Mouse (Mus musculus) limb, embryonic 12.5 days (tissue): ENCODE measurements around the gene Duoxa1. TPM values are rescaled to one million over a fixed set of nuclear protein-coding genes. Genes with fewer than 3 reads are reported as not detected.
A peak's percentile ranks its signal among the peaks of the same experiment; 100 is the strongest.
"Not testable (repeated sequence)": the region's sequence is repeated elsewhere in the genome, so short reads cannot be mapped to it uniquely, and the experiment has no call there.

Source experiments
- ATAC-seq: fragments of 200-750 bp; cut with Nextera tagmentation; 2 replicates; pipeline ENCODE4 v1.8.0; 2017; ENCODE audit warnings: low read depth, moderate TSS enrichment; ENCODE audit not compliant: insufficient number of reproducible peaks, insufficient read depth, low FRiP score, low TSS enrichment
- H3K27ac ChIP-seq: fragments of 300-500 bp; sonication (generic); 2 replicates; pipeline ENCODE4 v1.5.1; 2016; ENCODE audit warnings: mild to moderate bottlenecking, moderate library complexity
- H3K27me3 ChIP-seq: fragments of 300-500 bp; sonication (generic); 2 replicates; pipeline ENCODE4 v1.6.1; 2016; ENCODE audit warnings: mild to moderate bottlenecking, moderate library complexity
- H3K36me3 ChIP-seq: fragments of 300-500 bp; sonication (generic); 2 replicates; pipeline ENCODE4 v1.6.1; 2016; ENCODE audit warnings: mild to moderate bottlenecking, moderate library complexity
- H3K4me1 ChIP-seq: fragments of 300-500 bp; sonication (generic); replicated peaks from 2 replicates; pipeline ENCODE4 v1.6.1; 2016
- H3K4me2 ChIP-seq: fragments of 300-500 bp; sonication (generic); 2 replicates; pipeline ENCODE4 v1.6.1; 2016; ENCODE audit warnings: mild to moderate bottlenecking, moderate library complexity
- H3K4me3 ChIP-seq: fragments of 300-500 bp; sonication (generic); replicated peaks from 2 replicates; pipeline ENCODE4 v1.5.1; 2016; ENCODE audit warnings: mild to moderate bottlenecking
- H3K9ac ChIP-seq: fragments of 300-500 bp; sonication (generic); replicated peaks from 2 replicates; pipeline ENCODE4 v1.6.1; 2016; ENCODE audit warnings: mild to moderate bottlenecking, moderate library complexity
- H3K9me3 ChIP-seq: fragments of 300-500 bp; sonication (generic); 2 replicates; pipeline ENCODE4 v1.6.1; 2016; ENCODE audit warnings: mild to moderate bottlenecking, moderate library complexity
- WGBS: fragments of 180-500 bp; shearing (Covaris S2); methylation state at CpG from one replicate; pipeline ENCODE4 v1.1.7; 2016; 5-methylcytosine and 5-hydroxymethylcytosine counted together
- polyA plus RNA-seq: library from polyadenylated mRNA; unstranded; fragments of >200 nt; fragmentation: Nextera tagmentation; extraction: Ambion mirVana; gene quantifications from 2 replicates; pipeline ENCODE4 v1.2.1, GENCODE M21; 2016

The Duoxa1 gene
- polyA plus RNA-seq, 1 experiment from 2014 or later, result 1.2 TPM

DNA sequence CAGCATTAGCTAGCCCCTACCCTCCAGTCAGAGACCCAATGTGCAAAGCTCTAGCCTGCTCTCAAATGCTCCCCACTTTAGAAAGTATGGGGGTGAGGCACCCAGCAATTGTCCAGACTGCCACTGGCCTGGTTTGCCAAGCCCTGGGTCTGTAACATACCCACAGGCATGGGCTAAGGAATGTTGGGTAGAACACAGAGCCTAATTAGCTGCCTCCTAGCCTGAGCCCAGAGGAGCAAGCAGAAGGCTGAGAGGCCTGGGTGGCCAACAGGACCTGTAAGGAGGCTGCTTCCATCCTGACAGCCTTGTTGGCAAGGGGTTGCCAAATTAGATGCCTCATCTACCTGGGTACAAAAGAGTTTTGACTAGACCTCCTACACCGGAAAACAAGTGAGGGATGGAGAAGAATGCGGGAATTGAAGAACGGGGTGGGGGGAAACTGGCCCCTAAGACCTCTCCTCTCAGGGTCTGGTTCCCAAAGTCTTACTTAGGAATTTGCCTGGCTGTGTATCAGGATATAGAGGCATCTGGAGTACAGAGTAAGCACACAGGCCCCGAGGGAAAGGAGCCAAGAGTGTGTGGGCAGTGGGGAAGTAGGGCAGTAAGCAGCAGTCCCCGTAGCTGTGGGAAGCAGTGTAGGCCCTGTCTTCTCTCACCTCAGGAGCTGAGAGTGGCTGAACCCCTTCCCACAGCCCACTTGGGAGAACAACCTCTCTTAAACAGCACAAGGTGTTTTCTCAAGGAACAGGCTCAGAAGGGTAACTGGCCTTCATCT is 37.8 kb upstream of the Duoxa1 start:
- Histone ChIP-seq H3K9me3 (no peaks in the 10 kb centered on the region), H3K27me3 (no peaks in the 10 kb centered on the region), H3K36me3 (peaks cover 38% of the 10 kb centered on the region), H3K4me2 (no peak overlapping the region), H3K4me1 (peaks cover 24% of the 10 kb centered on the region), H3K9ac (peak overlapping the region; percentile 31; the same call in 1 of the 2 replicates), H3K27ac (peak overlapping the region; percentile 50), H3K4me3 (no peak overlapping the region)
- ATAC-seq, result no peak
- 75% methylated on average over 5 of the region's 5 CpGs for WGBS

DNA sequence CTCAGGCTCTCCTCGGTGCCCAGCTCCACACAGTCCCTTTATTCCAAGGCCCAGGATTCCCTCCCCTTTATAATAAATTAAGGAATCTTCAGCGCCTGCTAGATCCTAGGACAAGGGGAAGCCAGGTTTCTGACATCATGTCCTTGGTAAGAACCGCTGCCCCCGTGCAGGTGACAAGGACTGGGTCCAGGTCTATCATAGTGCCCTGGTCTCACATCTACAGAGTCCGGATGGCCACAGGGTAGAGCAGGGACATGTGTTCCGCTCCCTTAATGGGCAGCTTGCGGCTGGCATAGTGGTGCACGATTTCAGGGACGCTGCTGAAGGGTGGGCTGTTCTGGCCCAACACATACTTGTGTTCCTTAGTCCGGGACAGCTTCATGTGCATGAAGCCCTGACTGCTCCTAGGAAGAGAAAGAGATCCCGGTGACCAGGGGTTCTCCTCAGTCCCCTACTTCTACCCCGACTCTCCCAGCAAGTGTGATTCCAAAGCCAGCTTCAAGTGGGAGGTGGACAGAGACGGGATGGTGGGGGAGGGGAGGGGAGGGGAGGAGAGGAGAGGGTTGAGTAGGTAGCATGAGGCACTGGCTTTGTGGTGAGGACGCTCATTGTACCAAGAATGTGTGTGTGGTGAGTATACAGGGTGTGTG is 35.7 kb upstream of the Duoxa1 start:
- no peaks in the 10 kb centered on the region for H3K9me3 ChIP-seq
- peaks cover 24% of the 10 kb centered on the region for H3K4me1 ChIP-seq
- H3K36me3 ChIP-seq, result peaks cover 17% of the 10 kb centered on the region
- 10% methylated on average over 14 of the region's 14 CpGs for WGBS
- peak overlapping the region; percentile 81 for H3K9ac ChIP-seq
- peak; percentile 60 for ATAC-seq
- peak overlapping the region; percentile 69 for H3K4me2 ChIP-seq
- peak overlapping the region; percentile 54 for H3K4me3 ChIP-seq
- peak overlapping the region; percentile 98 for H3K27ac ChIP-seq
- no peaks in the 10 kb centered on the region for H3K27me3 ChIP-seq

DNA sequence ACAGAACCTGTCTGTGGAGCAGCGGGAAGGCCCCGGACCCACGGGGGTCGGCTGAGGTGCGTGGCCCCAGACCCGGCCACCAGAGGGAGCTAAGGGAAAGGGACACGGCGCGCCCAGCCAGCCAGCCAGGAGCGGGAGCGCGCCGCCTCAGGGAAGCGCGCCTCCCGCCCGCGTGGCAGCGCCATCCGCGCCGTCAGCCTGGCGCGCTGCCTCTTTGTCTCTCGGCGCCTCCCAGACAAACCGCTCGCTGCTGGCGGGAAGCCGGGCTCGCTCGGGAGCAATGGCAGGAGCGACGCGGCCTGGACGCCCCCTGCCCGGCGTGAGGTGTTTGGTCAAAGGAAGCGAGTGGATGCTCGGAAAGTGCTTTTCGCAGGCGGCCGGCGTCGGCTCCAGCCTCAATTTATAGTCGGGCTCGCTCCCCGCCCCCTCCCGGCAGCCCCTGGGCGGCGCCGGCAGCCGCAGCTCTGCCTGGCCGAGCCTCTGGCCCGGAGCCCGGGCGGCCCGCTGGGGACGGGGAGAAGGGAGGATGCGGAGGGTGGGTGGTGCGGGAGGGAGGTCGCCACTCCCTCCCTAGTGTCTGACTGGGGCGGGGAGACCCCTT is 35.1 kb upstream of the Duoxa1 start:
- H3K4me2 ChIP-seq, result peak overlapping the region; percentile 69
- H3K27me3 ChIP-seq, result no peaks in the 10 kb centered on the region
- H3K27ac ChIP-seq, result peak overlapping the region; percentile 98
- H3K36me3 ChIP-seq, result peaks cover 11% of the 10 kb centered on the region
- under 1% methylated on average over 53 of the region's 63 CpGs for WGBS
- H3K9me3 ChIP-seq, result no peaks in the 10 kb centered on the region
- peaks cover 21% of the 10 kb centered on the region for H3K4me1 ChIP-seq
- ATAC-seq, result peak; percentile 85
- H3K9ac ChIP-seq, result peak overlapping the region; percentile 81
- peak overlapping the region; percentile 54 for H3K4me3 ChIP-seq

DNA sequence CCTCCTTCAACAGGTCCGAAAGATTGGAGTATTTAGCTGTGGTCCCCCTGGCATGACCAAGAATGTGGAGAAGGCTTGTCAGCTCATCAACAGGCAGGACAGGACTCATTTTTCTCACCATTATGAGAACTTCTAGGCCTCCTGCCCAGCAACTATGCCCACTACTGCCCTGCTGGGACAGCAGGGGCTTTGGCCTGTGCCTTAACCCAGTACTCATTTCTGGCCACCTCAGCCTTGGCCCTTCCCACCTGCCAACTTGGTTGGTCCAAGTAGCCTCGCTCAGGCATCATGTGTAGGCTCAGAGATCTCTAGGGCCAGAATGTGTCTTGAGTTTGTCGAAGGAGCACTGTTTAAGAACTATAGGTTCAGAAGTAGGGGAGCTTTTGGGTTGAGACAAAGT is 33.7 kb upstream of the Duoxa1 start:
- Histone ChIP-seq H3K9me3 (no peaks in the 10 kb centered on the region), H3K4me1 (peaks cover 19% of the 10 kb centered on the region), H3K9ac (no peak overlapping the region), H3K27me3 (no peaks in the 10 kb centered on the region), H3K36me3 (no peaks in the 10 kb centered on the region), H3K4me2 (no peak overlapping the region), H3K4me3 (no peak overlapping the region), H3K27ac (no peak overlapping the region)
- no peak for ATAC-seq
- WGBS, result 95% methylated on average over 3 of the region's 3 CpGs

DNA sequence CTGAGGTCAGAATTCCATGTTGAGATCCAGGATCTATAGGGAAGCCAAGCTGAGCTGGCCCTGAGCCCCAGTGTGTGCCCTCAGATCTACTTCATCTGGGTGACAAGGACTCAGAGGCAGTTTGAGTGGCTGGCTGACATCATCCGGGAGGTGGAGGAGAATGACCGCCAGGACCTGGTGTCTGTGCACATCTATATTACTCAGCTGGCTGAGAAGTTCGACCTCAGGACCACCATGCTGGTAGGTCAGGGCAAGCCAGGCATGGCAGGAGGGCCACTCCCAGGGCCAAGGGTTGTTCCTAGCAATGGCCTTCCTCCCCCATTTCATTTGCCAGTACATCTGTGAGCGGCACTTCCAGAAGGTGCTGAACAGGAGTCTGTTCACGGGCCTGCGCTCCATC is 32.6 kb upstream of the Duoxa1 start:
- H3K9me3 ChIP-seq, H3K4me2 ChIP-seq, H3K9ac ChIP-seq, ATAC-seq, H3K36me3 ChIP-seq, H3K27ac ChIP-seq, H3K27me3 ChIP-seq, H3K4me3 ChIP-seq: not testable (repeated sequence)
- H3K4me1 ChIP-seq, result peaks cover 19% of the 10 kb centered on the region
- WGBS, result 88% methylated on average over 6 of the region's 6 CpGs

DNA sequence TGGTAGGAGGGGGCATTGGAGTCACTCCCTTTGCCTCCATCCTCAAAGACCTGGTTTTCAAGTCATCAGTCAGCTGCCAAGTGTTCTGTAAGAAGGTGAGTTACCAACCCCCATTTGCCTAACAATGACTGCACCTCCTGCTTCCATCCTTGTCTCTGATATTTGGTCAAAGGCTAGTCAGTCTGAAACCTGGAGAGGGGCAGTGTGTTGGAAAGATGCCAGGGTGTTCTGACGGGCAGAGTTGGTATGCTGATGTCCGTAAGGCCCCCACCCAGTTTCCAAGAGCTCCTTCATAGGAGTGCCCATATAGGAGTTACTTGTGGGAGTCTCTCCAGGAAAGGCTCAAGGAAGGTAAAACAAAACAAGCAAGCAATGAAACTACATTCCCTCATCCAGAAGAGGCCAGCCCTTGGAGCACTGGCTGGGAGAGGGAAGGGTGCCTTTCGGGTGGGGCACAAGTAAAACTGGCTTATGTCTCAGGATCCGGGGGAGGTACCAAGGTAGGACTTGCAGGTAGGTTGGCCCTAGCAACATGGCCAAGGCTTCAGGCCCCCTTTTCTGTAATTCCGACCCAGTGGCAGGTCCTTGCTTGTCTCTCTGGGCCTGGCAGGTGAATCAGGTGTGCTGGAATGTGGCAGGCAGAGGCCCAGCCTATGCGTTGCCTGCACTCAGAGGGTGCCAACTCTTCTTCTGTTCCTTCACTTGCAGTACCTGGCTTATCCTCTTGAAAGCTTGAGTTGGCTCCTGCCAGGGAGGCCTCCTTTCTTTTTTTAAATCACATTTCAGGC is 31.8 kb upstream of the Duoxa1 start:
- H3K4me3 ChIP-seq, result no peak overlapping the region
- H3K4me2 ChIP-seq, result no peak overlapping the region
- H3K27ac ChIP-seq, result no peak overlapping the region
- H3K4me1 ChIP-seq, result peaks cover 19% of the 10 kb centered on the region
- no peak overlapping the region for H3K9ac ChIP-seq
- WGBS, result 81% methylated on average over 6 of the region's 6 CpGs
- no peaks in the 10 kb centered on the region for H3K9me3 ChIP-seq
- H3K27me3 ChIP-seq, result no peaks in the 10 kb centered on the region
- no peak for ATAC-seq
- no peaks in the 10 kb centered on the region for H3K36me3 ChIP-seq

DNA sequence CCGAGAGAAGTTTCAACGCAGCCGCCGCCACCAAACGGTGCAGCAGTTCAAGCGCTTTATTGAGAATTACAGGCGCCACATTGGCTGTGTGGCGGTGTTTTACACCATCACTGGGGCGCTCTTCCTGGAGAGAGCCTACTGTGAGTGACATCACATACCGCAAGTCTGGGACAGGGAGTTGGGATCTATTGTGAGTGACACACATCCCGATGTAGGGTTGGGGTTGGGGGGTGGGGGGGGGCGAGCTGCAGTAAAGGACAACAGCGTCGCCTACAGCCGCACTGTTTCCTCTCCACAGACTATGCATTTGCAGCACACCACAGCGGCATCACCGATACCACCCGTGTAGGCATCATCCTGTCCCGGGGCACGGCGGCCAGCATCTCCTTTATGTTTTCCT is 23.8 kb upstream of the Duoxa1 start:
- Histone ChIP-seq H3K4me2 (peak overlapping the region; percentile 43), H3K27ac (no peak overlapping the region)
- 60% methylated on average over 21 of the region's 21 CpGs for WGBS

DNA sequence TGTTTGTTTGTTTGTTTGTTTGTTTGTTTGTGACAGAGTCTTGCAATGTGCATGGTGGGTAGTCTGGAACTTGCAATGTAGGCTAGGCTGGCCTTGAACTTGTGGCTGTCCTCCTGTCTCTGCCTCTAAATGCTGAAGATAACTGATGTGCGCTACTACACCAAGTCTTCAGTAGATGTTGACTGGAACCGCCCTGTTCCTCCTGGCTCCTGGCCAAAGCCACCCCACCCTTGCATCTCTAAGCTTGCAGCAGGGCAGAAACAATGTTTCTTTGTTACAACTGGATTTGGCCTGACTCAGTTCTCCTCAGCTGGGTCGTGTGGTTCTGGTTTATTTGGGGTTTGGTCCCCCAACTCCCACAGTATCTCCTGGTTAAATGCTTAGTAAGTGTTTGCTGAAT is 20.6 kb upstream of the Duoxa1 start:
- no peak overlapping the region for H3K4me3 ChIP-seq
- no peaks in the 10 kb centered on the region for H3K36me3 ChIP-seq
- H3K27me3 ChIP-seq, result peaks cover 5% of the 10 kb centered on the region; the same call in 1 of the 2 replicates
- H3K4me2 ChIP-seq, result no peak overlapping the region
- no peaks in the 10 kb centered on the region for H3K9me3 ChIP-seq
- H3K27ac ChIP-seq, result no peak overlapping the region
- H3K9ac ChIP-seq, result no peak overlapping the region
- 68% methylated on average over 3 of the region's 3 CpGs for WGBS
- no peak for ATAC-seq
- H3K4me1 ChIP-seq, result no peaks in the 10 kb centered on the region

More for the DNA sequence above, 23.8 kb upstream of the Duoxa1 start:
- no peaks in the 10 kb centered on the region for H3K9me3 ChIP-seq
- H3K36me3 ChIP-seq, result no peaks in the 10 kb centered on the region
- H3K4me3 ChIP-seq, result peak overlapping the region; percentile 12
- H3K9ac ChIP-seq, result 0 out of 2 replicates have a peak overlapping the region, but pooled peaks have one; percentile 12
- H3K4me1 ChIP-seq, result no peaks in the 10 kb centered on the region
- H3K27me3 ChIP-seq, result peaks cover 5% of the 10 kb centered on the region; the same call in 1 of the 2 replicates
- no peak for ATAC-seq

DNA sequence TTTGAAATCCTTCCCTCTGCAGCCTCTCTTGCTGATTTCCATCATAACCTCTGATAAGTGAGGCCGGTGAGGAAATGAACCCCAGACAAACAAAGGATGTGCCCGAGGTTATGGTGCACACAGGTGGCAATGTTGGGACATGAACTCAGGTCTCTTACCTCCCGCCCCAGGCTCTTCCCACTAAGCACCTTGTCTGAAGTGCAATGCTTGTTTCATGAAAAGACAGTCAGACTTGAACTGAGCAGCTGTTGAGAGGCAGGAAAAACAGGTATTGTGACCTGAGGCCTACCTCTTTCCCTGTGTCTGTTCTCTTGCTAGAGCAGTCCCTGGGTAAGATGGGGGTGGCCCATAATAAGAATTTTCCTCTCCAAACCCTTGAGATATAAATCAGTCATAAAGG is 18.7 kb upstream of the Duoxa1 start:
- Histone ChIP-seq H3K4me3 (no peak overlapping the region), H3K27ac (no peak overlapping the region), H3K27me3 (no peaks in the 10 kb centered on the region), H3K36me3 (no peaks in the 10 kb centered on the region), H3K9me3 (no peaks in the 10 kb centered on the region), H3K9ac (no peak overlapping the region), H3K4me2 (no peak overlapping the region), H3K4me1 (no peaks in the 10 kb centered on the region)
- no peak for ATAC-seq
- WGBS, result 79% methylated on average over 3 of the region's 3 CpGs

DNA sequence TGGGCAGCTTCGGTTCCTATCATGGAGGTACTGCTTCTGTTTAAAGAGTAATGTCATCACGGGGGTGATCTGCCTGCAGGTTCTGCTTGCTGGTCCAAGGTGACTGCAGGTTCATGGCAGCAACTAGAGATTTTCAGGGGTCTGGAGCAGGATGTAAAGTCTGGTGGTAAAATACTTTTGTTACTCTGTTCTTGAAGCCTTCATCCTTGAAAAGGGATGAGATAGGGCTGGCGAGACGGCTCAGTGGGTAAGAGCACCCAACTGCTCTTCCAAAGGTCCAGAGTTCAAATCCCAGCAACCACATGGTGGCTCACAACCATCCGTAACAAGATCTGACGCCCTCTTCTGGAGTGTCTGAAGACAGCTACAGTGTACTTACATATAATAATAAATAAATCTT is 16.8 kb upstream of the Duoxa1 start:
- H3K4me3 ChIP-seq, H3K27me3 ChIP-seq, ATAC-seq, H3K9me3 ChIP-seq, H3K4me2 ChIP-seq, H3K36me3 ChIP-seq, H3K27ac ChIP-seq, H3K9ac ChIP-seq, H3K4me1 ChIP-seq: not testable (repeated sequence)
- 80% methylated on average over 6 of the region's 6 CpGs for WGBS

DNA sequence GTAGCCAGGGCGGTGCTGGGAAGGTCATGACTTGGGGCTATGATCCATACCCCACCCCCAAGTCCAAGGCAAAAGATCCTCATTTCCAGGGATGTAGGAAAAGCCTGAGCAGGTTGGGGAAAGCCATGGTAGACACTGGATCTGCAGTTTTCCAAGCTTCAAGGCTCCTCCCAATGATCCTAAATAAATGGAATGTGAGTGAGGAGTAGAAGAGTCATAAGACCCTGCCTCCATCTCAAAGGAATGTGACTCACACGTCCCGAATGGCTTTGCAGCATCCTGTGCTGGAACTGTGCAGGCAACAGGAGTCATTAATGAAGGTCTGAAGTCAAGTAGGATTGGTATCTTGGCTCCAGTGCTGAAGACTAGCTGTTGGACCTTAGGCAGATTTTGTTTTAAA is 14.5 kb upstream of the Duoxa1 start:
- Histone ChIP-seq H3K9me3 (no peaks in the 10 kb centered on the region), H3K9ac (no peak overlapping the region), H3K4me2 (no peak overlapping the region), H3K4me3 (no peak overlapping the region), H3K4me1 (0 out of 2 replicates have a peak, but pooled peaks cover 5% of the 10 kb centered on the region), H3K36me3 (no peaks in the 10 kb centered on the region), H3K27me3 (no peaks in the 10 kb centered on the region; the same call in 1 of the 2 replicates), H3K27ac (no peak overlapping the region)
- no peak for ATAC-seq
- WGBS, result 61% methylated on average over 3 of the region's 3 CpGs
